Mouse (Mus musculus): ENCODE measurements around the gene 2010111I01Rik.

DNA sequence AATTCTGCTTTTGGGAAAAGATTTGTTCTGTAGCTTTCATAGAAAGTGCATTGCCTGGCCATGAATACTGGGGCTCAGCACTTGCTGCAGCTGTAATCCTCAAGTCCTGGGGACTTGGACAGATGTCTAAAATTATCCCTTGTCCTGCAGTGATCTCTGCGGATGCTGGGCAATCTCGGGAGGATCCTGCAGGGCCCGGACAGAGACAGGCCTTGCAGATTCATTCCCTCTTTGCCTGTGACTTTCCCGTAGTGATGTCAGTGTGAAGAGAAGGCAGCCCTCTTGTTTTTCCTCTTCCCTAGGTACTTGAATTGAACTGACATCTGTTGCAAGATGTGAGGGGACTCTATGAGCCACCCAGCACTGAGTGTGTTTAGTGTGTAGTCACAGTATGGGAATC lies 295.4 kb downstream of the 2010111I01Rik start:
- TF ChIP-seq CTCF (IDR thresholded peaks at IDR 0.05; ENCODE audit: control insufficient read depth, insufficient read depth, low read length) = no peak
- TF ChIP-seq POLR2A (IDR thresholded peaks at IDR 0.05; ENCODE audit: borderline replicate concordance, control insufficient read depth, low read depth, low read length) = no peak
